12 mouse cellular contexts compared by ENCODE assay signal in genomic region chr6:87851871-87852270, GRCm38 (mm10). TPM values are rescaled to one million over a fixed set of nuclear protein-coding genes. Genes with fewer than 3 reads are reported as not detected.
DNase-seq lines count a peak whose midpoint lies in the region; ATAC-seq and TF ChIP-seq lines count a peak whose summit lies in the region.
"Had no signal": no experiment of that assay in that cellular context is flagged by ENCODE, and none has a peak within 500 bp of the region (broad histone marks: within the 10 kb centered on the region; RNA-seq: fewer than 3 reads in every experiment).

No protein-coding gene starts in this region.

- peaks cover 34% of the 10 kb centered on the region for H3K4me1 ChIP-seq in hindbrain, embryonic 15.5 days (replicated peaks)
- H3K4me1 ChIP-seq in hindbrain, embryonic 16.5 days (ENCODE audit: control insufficient read depth, insufficient read depth, low read depth, low read length): peaks cover 24% of the 10 kb centered on the region
- no peaks in the 10 kb centered on the region for H3K4me1 ChIP-seq in ES-Bruce4 (ENCODE audit: control insufficient read depth, insufficient read depth, low read length)
- peaks cover 25% of the 10 kb centered on the region for H3K4me1 ChIP-seq in limb, embryonic 15.5 days

- H3K36me3 ChIP-seq in hindbrain, embryonic 15.5 days: 0 out of 2 replicates have a peak, but pooled peaks cover 3% of the 10 kb centered on the region
- no peaks in the 10 kb centered on the region for H3K36me3 ChIP-seq in hindbrain, embryonic 16.5 days (ENCODE audit: control insufficient read depth, insufficient read depth, low read length)
- peaks cover 22% of the 10 kb centered on the region for H3K36me3 ChIP-seq in ES-Bruce4 (ENCODE audit: control insufficient read depth, insufficient read depth, low read length, poor library complexity, severe bottlenecking)
- H3K36me3 ChIP-seq in limb, embryonic 15.5 days: 0 out of 2 replicates have a peak, but pooled peaks cover 3% of the 10 kb centered on the region

- WGBS in hindbrain, embryonic 15.5 days: 81% methylated on average over 6 of the region's 6 CpGs
- 89% methylated on average over 6 of the region's 6 CpGs for WGBS in hindbrain, embryonic 16.5 days
- WGBS in limb, embryonic 15.5 days: 81% methylated on average over 6 of the region's 6 CpGs

- no peak for TF ChIP-seq POLR2A in ES-Bruce4 (IDR thresholded peaks at IDR 0.05; ENCODE audit: insufficient read depth, low read length)

- no peak overlapping the region for H3K27ac ChIP-seq in hindbrain, embryonic 15.5 days (replicated peaks)
- no peak overlapping the region for H3K27ac ChIP-seq in hindbrain, embryonic 16.5 days (ENCODE audit: low read depth, low read length)
- no peak overlapping the region for H3K27ac ChIP-seq in ES-Bruce4 (ENCODE audit: insufficient read depth, low read length)
- no peak overlapping the region for H3K27ac ChIP-seq in limb, embryonic 15.5 days

- no peaks in the 10 kb centered on the region for H3K27me3 ChIP-seq in hindbrain, embryonic 15.5 days
- no peaks in the 10 kb centered on the region for H3K27me3 ChIP-seq in hindbrain, embryonic 16.5 days (replicated peaks; ENCODE audit: control insufficient read depth, insufficient read depth, low read length)
- no peaks in the 10 kb centered on the region for H3K27me3 ChIP-seq in ES-Bruce4 (ENCODE audit: control insufficient read depth, insufficient read depth, low read length, poor library complexity, severe bottlenecking)
- H3K27me3 ChIP-seq in limb, embryonic 15.5 days: no peaks in the 10 kb centered on the region
- H3K27me3 ChIP-seq: embryonic facial prominence, embryonic 12.5 days had no signal

- DNase-seq in 3T3-L1 (ENCODE audit: low read depth, low spot score): peak; percentile 11
- DNase-seq in right cerebral cortex, postnatal 36 days (ENCODE audit: low spot score in 2 of 2): no peak
- DNase-seq in retina, postnatal 1 day: no peak
- DNase-seq: cerebellum, postnatal 10 days; kidney, adult 9 months; lung, postnatal 4 days had no signal

- no peak for ATAC-seq in hindbrain, embryonic 15.5 days (ENCODE audit: low FRiP score, low read depth)
- ATAC-seq in hindbrain, embryonic 16.5 days: no peak
- no peak for ATAC-seq in limb, embryonic 15.5 days (ENCODE audit: insufficient number of reproducible peaks, low FRiP score, low TSS enrichment, low read depth)
- ATAC-seq in megakaryocyte, adult 5-6 weeks (ENCODE audit: poor library complexity, severe bottlenecking): no peak

- H3K4me3 ChIP-seq in hindbrain, embryonic 15.5 days: no peak overlapping the region; the same call in 1 of the 2 replicates
- no peak overlapping the region for H3K4me3 ChIP-seq in hindbrain, embryonic 16.5 days (ENCODE audit: low read length)
- no peak overlapping the region for H3K4me3 ChIP-seq in ES-Bruce4 (ENCODE audit: low read depth, low read length)
- H3K4me3 ChIP-seq in limb, embryonic 15.5 days: no peak overlapping the region

- peak overlapping the region; percentile 95; the same call in 1 of the 2 replicates for H3K4me2 ChIP-seq in hindbrain, embryonic 15.5 days
- H3K4me2 ChIP-seq in hindbrain, embryonic 16.5 days (ENCODE audit: low read length): no peak overlapping the region; the same call in 1 of the 2 replicates
- peak overlapping the region; percentile 84; the same call in 1 of the 2 replicates for H3K4me2 ChIP-seq in limb, embryonic 15.5 days

- no peaks in the 10 kb centered on the region for H3K9me3 ChIP-seq in hindbrain, embryonic 15.5 days
- no peaks in the 10 kb centered on the region for H3K9me3 ChIP-seq in hindbrain, embryonic 16.5 days (ENCODE audit: control insufficient read depth, low read length)
- no peaks in the 10 kb centered on the region for H3K9me3 ChIP-seq in ES-Bruce4 (replicated peaks; ENCODE audit: control insufficient read depth, insufficient read depth, low read length, poor library complexity, severe bottlenecking)
- no peaks in the 10 kb centered on the region for H3K9me3 ChIP-seq in limb, embryonic 15.5 days
- H3K9me3 ChIP-seq: embryonic facial prominence, embryonic 12.5 days had no signal

- no peak overlapping the region for H3K9ac ChIP-seq in hindbrain, embryonic 15.5 days
- H3K9ac ChIP-seq in hindbrain, embryonic 16.5 days (ENCODE audit: low read depth, low read length): no peak overlapping the region
- peak overlapping the region; percentile 96 for H3K9ac ChIP-seq in ES-Bruce4 (ENCODE audit: low read depth, poor library complexity, severe bottlenecking)
- no peak overlapping the region for H3K9ac ChIP-seq in limb, embryonic 15.5 days

- no peak for TF ChIP-seq EP300 in ES-Bruce4 (IDR thresholded peaks at IDR 0.05; ENCODE audit: insufficient read depth, low read depth, low read length)

- TF ChIP-seq CTCF in ES-Bruce4 (IDR thresholded peaks at IDR 0.05; ENCODE audit: low read depth, low read length): no peak

RNA-seq across cellular contexts. Expression of gene Cnbp, which starts 1.0 kb away (rescaled TPM):
- 516 and 541 TPM in 2 replicates for polyA plus RNA-seq in hindbrain, embryonic 15.5 days (2015; fragmentation: Nextera tagmentation; extraction: Ambion mirVana)
- polyA plus RNA-seq in hindbrain, embryonic 16.5 days (2015; fragmentation: Nextera tagmentation; extraction: Ambion mirVana): 533 and 548 TPM in 2 replicates
- polyA plus RNA-seq in ES-Bruce4 (2011; ENCODE audit: insufficient read depth, insufficient read length, low read depth, missing spikeins): 466 and 481 TPM in 2 replicates
- polyA plus RNA-seq in limb, embryonic 15.5 days (2015; fragmentation: Nextera tagmentation; extraction: Ambion mirVana): 1,091 and 1,093 TPM in 2 replicates
- total RNA-seq in megakaryocyte, adult 5-6 weeks (2015): 264 and 268 TPM in 2 replicates
- 389 and 399 TPM in 2 replicates for total RNA-seq in megakaryocyte, adult 5-6 weeks (2017)

RNA-seq across cellular contexts. Expression of gene Isy1, which starts 13.3 kb away (rescaled TPM):
- polyA plus RNA-seq in hindbrain, embryonic 15.5 days (2015; fragmentation: Nextera tagmentation; extraction: Ambion mirVana): 24.2 and 28.4 TPM in 2 replicates
- 24.0 and 24.4 TPM in 2 replicates for polyA plus RNA-seq in hindbrain, embryonic 16.5 days (2015; fragmentation: Nextera tagmentation; extraction: Ambion mirVana)
- 56.0 and 69.3 TPM in 2 replicates for polyA plus RNA-seq in ES-Bruce4 (2011; ENCODE audit: insufficient read depth, insufficient read length, low read depth, missing spikeins)
- polyA plus RNA-seq in limb, embryonic 15.5 days (2015; fragmentation: Nextera tagmentation; extraction: Ambion mirVana): 36.4 and 45.6 TPM in 2 replicates
- 10.2 and 16.7 TPM in 2 replicates for total RNA-seq in megakaryocyte, adult 5-6 weeks (2015)
- total RNA-seq in megakaryocyte, adult 5-6 weeks (2017): 94.0 and 120 TPM in 2 replicates

RNA-seq across cellular contexts. Expression of gene Gm45140, which starts 16.3 kb away (rescaled TPM):
- polyA plus RNA-seq in hindbrain, embryonic 15.5 days (2015; fragmentation: Nextera tagmentation; extraction: Ambion mirVana): 3.4 and 3.8 TPM in 2 replicates
- 2.9 and 3.9 TPM in 2 replicates for polyA plus RNA-seq in hindbrain, embryonic 16.5 days (2015; fragmentation: Nextera tagmentation; extraction: Ambion mirVana)
- 1.6 and 3.6 TPM in 2 replicates for polyA plus RNA-seq in ES-Bruce4 (2011; ENCODE audit: insufficient read depth, insufficient read length, low read depth, missing spikeins)
- polyA plus RNA-seq in limb, embryonic 15.5 days (2015; fragmentation: Nextera tagmentation; extraction: Ambion mirVana): 3.0 and 5.1 TPM in 2 replicates
- total RNA-seq in megakaryocyte, adult 5-6 weeks (2015): 2.5 and 6.0 TPM in 2 replicates
- 25.6 and 28.7 TPM in 2 replicates for total RNA-seq in megakaryocyte, adult 5-6 weeks (2017)

RNA-seq across cellular contexts. Expression of gene Copg1, which starts 35.7 kb away (rescaled TPM):
- 195 and 200 TPM in 2 replicates for polyA plus RNA-seq in hindbrain, embryonic 15.5 days (2015; fragmentation: Nextera tagmentation; extraction: Ambion mirVana)
- polyA plus RNA-seq in hindbrain, embryonic 16.5 days (2015; fragmentation: Nextera tagmentation; extraction: Ambion mirVana): 220 and 225 TPM in 2 replicates
- 73.3 and 74.5 TPM in 2 replicates for polyA plus RNA-seq in ES-Bruce4 (2011; ENCODE audit: insufficient read depth, insufficient read length, low read depth, missing spikeins)
- polyA plus RNA-seq in limb, embryonic 15.5 days (2015; fragmentation: Nextera tagmentation; extraction: Ambion mirVana): 183 and 189 TPM in 2 replicates
- 25.8 and 29.6 TPM in 2 replicates for total RNA-seq in megakaryocyte, adult 5-6 weeks (2015)
- 47.1 and 50.8 TPM in 2 replicates for total RNA-seq in megakaryocyte, adult 5-6 weeks (2017)

RNA-seq across cellular contexts. Expression of gene Rab43, which starts 39.9 kb away (rescaled TPM):
- 11.9 and 13.3 TPM in 2 replicates for polyA plus RNA-seq in hindbrain, embryonic 15.5 days (2015; fragmentation: Nextera tagmentation; extraction: Ambion mirVana)
- 9.4 and 11.7 TPM in 2 replicates for polyA plus RNA-seq in hindbrain, embryonic 16.5 days (2015; fragmentation: Nextera tagmentation; extraction: Ambion mirVana)
- 1.6 and 2.5 TPM in 2 replicates for polyA plus RNA-seq in ES-Bruce4 (2011; ENCODE audit: insufficient read depth, insufficient read length, low read depth, missing spikeins)
- 11.9 and 12.5 TPM in 2 replicates for polyA plus RNA-seq in limb, embryonic 15.5 days (2015; fragmentation: Nextera tagmentation; extraction: Ambion mirVana)
- 36.4 and 40.7 TPM in 2 replicates for total RNA-seq in megakaryocyte, adult 5-6 weeks (2015)
- 12.7 and 13.3 TPM in 2 replicates for total RNA-seq in megakaryocyte, adult 5-6 weeks (2017)
